Mouse (Mus musculus) myocyte (in vitro differentiated cells): ENCODE results near the gene Alox12. TPM values are rescaled to one million over a fixed set of nuclear protein-coding genes. Genes with fewer than 3 reads are reported as not detected.

Experiments
- H3K27me3 ChIP-seq: one replicate; pipeline ENCODE4 v1.6.1; 2011; ENCODE audit not compliant: control insufficient read depth, insufficient read depth, insufficient read length
- H3K36me3 ChIP-seq: one replicate; pipeline ENCODE4 v1.6.1; 2011; ENCODE audit not compliant: control insufficient read depth, insufficient read depth
- H3K4me2 ChIP-seq: one replicate; pipeline ENCODE4 v1.6.1; 2011; ENCODE audit warnings: low read depth, control low read depth
- H3K4me3 ChIP-seq: one replicate; pipeline ENCODE4 v1.5.1; 2011; ENCODE audit warnings: mild to moderate bottlenecking, control low read depth, moderate library complexity
- H3K79me2 ChIP-seq: one replicate; pipeline ENCODE4 v1.6.1; 2011; ENCODE audit not compliant: control insufficient read depth, insufficient read depth
- H3ac ChIP-seq: one replicate; pipeline ENCODE4 v1.6.1; 2011; ENCODE audit not compliant: control insufficient read depth, insufficient read length
- CEBPB ChIP-seq: IDR thresholded peaks from 2 replicates; pipeline ENCODE4 v1.6.1; 2011; ENCODE audit warnings: mild to moderate bottlenecking, moderate library complexity; ENCODE audit not compliant: poor library complexity, insufficient read depth, severe bottlenecking
- E2F4 ChIP-seq: IDR thresholded peaks from one replicate; pipeline ENCODE4 v1.6.1; 2011; ENCODE audit warnings: mild to moderate bottlenecking, control low read depth, moderate library complexity; ENCODE audit not compliant: insufficient read depth
- MAX ChIP-seq: IDR thresholded peaks from one replicate; pipeline ENCODE4 v1.6.1; 2011; ENCODE audit warnings: low read depth, mild to moderate bottlenecking, control low read depth
- MYOD1 ChIP-seq, 3 experiments: IDR thresholded peaks; one replicate each; pipeline ENCODE4 v1.6.1; 2011; ENCODE audit warnings: control low read depth in 2 of 3, low read depth in 2 of 3, mild to moderate bottlenecking in 2 of 3, moderate library complexity in 1 of 3; ENCODE audit not compliant: insufficient read length in 2 of 3, control insufficient read depth in 1 of 3
- MYOG ChIP-seq, 3 experiments: IDR thresholded peaks; one replicate each; pipeline ENCODE4 v1.6.1; 2011; ENCODE audit warnings: control low read depth in 2 of 3, low read depth in 2 of 3, mild to moderate bottlenecking in 2 of 3; ENCODE audit not compliant: insufficient read length in 2 of 3, control insufficient read depth in 1 of 3, insufficient read depth in 1 of 3
- POLR2A ChIP-seq: IDR thresholded peaks from one replicate; pipeline ENCODE4 v1.6.1; 2011; ENCODE audit warnings: low read depth, mild to moderate bottlenecking, control low read depth, moderate library complexity; ENCODE audit not compliant: insufficient read length
- POLR2AphosphoS2 ChIP-seq: IDR thresholded peaks from one replicate; pipeline ENCODE4 v1.6.1; 2011; ENCODE audit warnings: low read depth, control low read depth; ENCODE audit not compliant: insufficient read length
- REST ChIP-seq: IDR thresholded peaks from one replicate; pipeline ENCODE4 v1.6.1; 2011; ENCODE audit warnings: mild to moderate bottlenecking, control low read depth, moderate library complexity; ENCODE audit not compliant: insufficient read depth, insufficient read length
- SRF ChIP-seq: IDR thresholded peaks from one replicate; pipeline ENCODE4 v1.6.1; 2011; ENCODE audit warnings: low read depth; ENCODE audit not compliant: control insufficient read depth, insufficient read length
- TCF12 ChIP-seq: IDR thresholded peaks from one replicate; pipeline ENCODE4 v1.6.1; 2011; ENCODE audit warnings: mild to moderate bottlenecking, control low read depth; ENCODE audit not compliant: poor library complexity, insufficient read depth, severe bottlenecking
- TCF3 ChIP-seq: IDR thresholded peaks from one replicate; pipeline ENCODE4 v1.6.1; 2011; ENCODE audit warnings: low read depth, control low read depth; ENCODE audit not compliant: insufficient read length
- USF1 ChIP-seq: IDR thresholded peaks from one replicate; pipeline ENCODE4 v1.6.1; 2011; ENCODE audit warnings: low read depth, mild to moderate bottlenecking, control low read depth, moderate library complexity
- polyA plus RNA-seq: library from polyadenylated mRNA; unstranded; fragments of >200 nt; fragmentation: generic; extraction: Trizol; gene quantifications from one replicate; pipeline ENCODE4 v1.2.1, GENCODE M21; 2012; ENCODE audit warnings: missing spikeins

The Alox12 gene
- polyA plus RNA-seq, 1 experiment, result 0.25 TPM

- H3K27me3 ChIP-seq, result no peaks in the 10 kb centered on the region
- H3K4me2 ChIP-seq, result peak overlapping the region; percentile 81
- no peak overlapping the region for H3ac ChIP-seq
- TF ChIP-seq MYOD1 (IDR thresholded peaks at IDR 0.05; ENCODE audit: control insufficient read depth in 1 of 3, insufficient read length in 2 of 3, low read depth in 2 of 3) (no peak), POLR2AphosphoS2 (no peak), POLR2A (no peak), USF1 (no peak), TCF3 (no peak), MYOG (IDR thresholded peaks at IDR 0.05; ENCODE audit: control insufficient read depth in 1 of 3, insufficient read depth in 1 of 3, insufficient read length in 2 of 3, low read depth in 2 of 3) (no peak), TCF12 (no peak), SRF (no peak), MAX (no peak)
- H3K4me3 ChIP-seq, result no peak overlapping the region
- H3K36me3 ChIP-seq, result no peaks in the 10 kb centered on the region
- peaks cover 7% of the 10 kb centered on the region for H3K79me2 ChIP-seq
Observed at GRCm38 (mm10) chr11:70234037-70234436, 21.1 kb downstream of the Alox12 start.

GRCm38 (mm10) chr11:70233016-70233415 lies 22.1 kb downstream of the Alox12 start:
- H3K36me3 ChIP-seq, result no peaks in the 10 kb centered on the region
- peaks cover 8% of the 10 kb centered on the region for H3K79me2 ChIP-seq
- H3K4me3 ChIP-seq, result peak overlapping the region; percentile 31
- H3K27me3 ChIP-seq, result no peaks in the 10 kb centered on the region
- no peak overlapping the region for H3ac ChIP-seq
- peak overlapping the region; percentile 81 for H3K4me2 ChIP-seq
- TF ChIP-seq E2F4, result no peak
- TF ChIP-seq REST, result no peak
- no peak for TF ChIP-seq MYOD1 (IDR thresholded peaks at IDR 0.05; ENCODE audit: control insufficient read depth in 1 of 3, insufficient read length in 2 of 3, low read depth in 2 of 3)
- no peak for TF ChIP-seq USF1
- TF ChIP-seq SRF, result no peak
- TF ChIP-seq POLR2AphosphoS2, result no peak
- TF ChIP-seq TCF3, result no peak
- no peak for TF ChIP-seq MYOG (IDR thresholded peaks at IDR 0.05; ENCODE audit: control insufficient read depth in 1 of 3, insufficient read depth in 1 of 3, insufficient read length in 2 of 3, low read depth in 2 of 3)
- no peak for TF ChIP-seq CEBPB
- TF ChIP-seq TCF12, result no peak
- no peak for TF ChIP-seq MAX
- no peak for TF ChIP-seq POLR2A

- Histone ChIP-seq H3K27me3 (no peaks in the 10 kb centered on the region), H3K4me3 (peak overlapping the region; percentile 31), H3K36me3 (no peaks in the 10 kb centered on the region), H3K79me2 (peaks cover 8% of the 10 kb centered on the region), H3ac (no peak overlapping the region), H3K4me2 (peak overlapping the region; percentile 81)
- TF ChIP-seq SRF (no peak), TCF12 (no peak), POLR2AphosphoS2 (no peak), TCF3 (no peak), POLR2A (no peak), E2F4 (no peak), REST (no peak), USF1 (no peak), MYOG (IDR thresholded peaks at IDR 0.05; ENCODE audit: control insufficient read depth in 1 of 3, insufficient read depth in 1 of 3, insufficient read length in 2 of 3, low read depth in 2 of 3) (no peak), MYOD1 (IDR thresholded peaks at IDR 0.05; ENCODE audit: control insufficient read depth in 1 of 3, insufficient read length in 2 of 3, low read depth in 2 of 3) (no peak), CEBPB (no peak)
Observed at GRCm38 (mm10) chr11:70232546-70232945, 22.6 kb downstream of the Alox12 start.

- no peaks in the 10 kb centered on the region for H3K27me3 ChIP-seq
- H3K36me3 ChIP-seq, result no peaks in the 10 kb centered on the region
- H3ac ChIP-seq, result no peak overlapping the region
- TF ChIP-seq SRF, result no peak
- peak; percentile 48 for TF ChIP-seq POLR2A
- TF ChIP-seq MYOG (IDR thresholded peaks at IDR 0.05; ENCODE audit: control insufficient read depth in 1 of 3, insufficient read depth in 1 of 3, insufficient read length in 2 of 3, low read depth in 2 of 3), result no peak
- TF ChIP-seq TCF12, result no peak
- TF ChIP-seq MYOD1 (IDR thresholded peaks at IDR 0.05; ENCODE audit: control insufficient read depth in 1 of 3, insufficient read length in 2 of 3, low read depth in 2 of 3), result peak in 2 of 3 experiments; percentile 14 to 39
- TF ChIP-seq CEBPB, result no peak
- peak; percentile 56 for TF ChIP-seq POLR2AphosphoS2
- peak overlapping the region; percentile 81 for H3K4me2 ChIP-seq
- peak overlapping the region; percentile 31 for H3K4me3 ChIP-seq
- H3K79me2 ChIP-seq, result peaks cover 8% of the 10 kb centered on the region
Observed at GRCm38 (mm10) chr11:70230239-70230727, 24.9 kb downstream of the Alox12 start.
